Mouse (Mus musculus): ENCODE data around the gene Rpl3.

DNA sequence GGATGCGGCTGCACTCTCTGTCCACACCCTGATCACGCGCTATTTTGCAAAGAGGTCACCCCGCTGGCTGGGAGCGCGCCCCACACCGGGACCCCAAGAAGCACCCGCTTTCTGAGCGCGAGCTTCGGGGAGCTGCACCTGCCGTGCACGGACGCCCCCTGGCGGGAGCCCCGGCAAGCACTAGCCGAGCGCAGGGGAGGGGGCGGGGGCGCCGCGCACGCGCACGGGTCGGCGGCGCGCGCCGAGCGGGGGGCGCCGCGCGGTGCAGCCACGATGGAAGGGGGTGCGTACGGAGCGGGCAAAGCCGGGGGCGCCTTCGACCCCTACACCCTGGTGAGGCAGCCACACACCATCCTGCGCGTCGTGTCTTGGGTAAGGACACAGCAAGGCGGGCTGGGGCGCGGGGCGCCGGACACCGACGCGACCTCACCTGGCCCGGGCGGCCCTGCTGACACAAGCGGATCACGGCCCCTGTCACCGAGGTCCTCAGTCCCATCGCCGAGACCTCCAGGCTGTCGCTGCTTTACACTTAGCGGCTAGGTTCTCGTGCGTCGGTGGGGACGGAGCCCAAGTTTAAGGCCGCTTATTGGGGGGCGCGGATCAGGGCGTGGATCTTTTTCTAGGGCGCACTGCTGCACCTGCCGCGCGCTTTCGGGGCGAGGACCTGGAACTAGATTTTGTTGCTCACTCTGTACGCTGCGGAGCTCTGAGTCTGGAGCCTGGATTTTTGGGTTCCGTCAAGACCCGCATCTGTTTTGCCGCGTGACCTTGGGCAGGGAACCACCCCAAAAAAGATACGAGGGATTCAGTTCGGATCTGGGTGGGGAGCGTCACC lies at the start of gene Rpl3, which contains the start of gene Syngr1:
- TF ChIP-seq CTCF (IDR thresholded peaks at IDR 0.05; ENCODE audit: low read depth) (peak; percentile 75), EP300 (optimal IDR thresholded peaks at IDR 0.05) (no peak)

Measured in stomach, postnatal 0 days (tissue).